Mouse (Mus musculus): ENCODE measurements around the gene Myh6.

GRCm38 (mm10) chr14:54941024-54941978 is 25.4 kb downstream of the Myh6 start:
- TF ChIP-seq CTCF (IDR thresholded peaks at IDR 0.05; ENCODE audit: control insufficient read depth, insufficient read depth, low read length) (no peak), POLR2A (IDR thresholded peaks at IDR 0.05; ENCODE audit: borderline replicate concordance, control insufficient read depth, low read depth, low read length) (no peak)

All from bone marrow, adult 2 months (tissue).